Mouse (Mus musculus) T-helper 2 cell (primary cell): ENCODE results near the gene Nqo2.
"Not testable (repeated sequence)": the region's sequence is repeated elsewhere in the genome, so short reads cannot be mapped to it uniquely, and the experiment has no call there.

Source experiments
- in situ Hi-C: fragments of 300-600 bp; cut with MboI, MseI; formaldehyde crosslinking; loops from one replicate; pipeline ENCODE4 v1.15.1; 2025; ENCODE audit warnings: high pct_unique_total_duplicates

Nqo2 gene

GRCm38 (mm10) chr13:33964206-33965046 lies at the start of gene Nqo2:
Nqo2 (plus strand) TSS chr13:33964687.
- in situ Hi-C loops = no loop called here

DNA sequence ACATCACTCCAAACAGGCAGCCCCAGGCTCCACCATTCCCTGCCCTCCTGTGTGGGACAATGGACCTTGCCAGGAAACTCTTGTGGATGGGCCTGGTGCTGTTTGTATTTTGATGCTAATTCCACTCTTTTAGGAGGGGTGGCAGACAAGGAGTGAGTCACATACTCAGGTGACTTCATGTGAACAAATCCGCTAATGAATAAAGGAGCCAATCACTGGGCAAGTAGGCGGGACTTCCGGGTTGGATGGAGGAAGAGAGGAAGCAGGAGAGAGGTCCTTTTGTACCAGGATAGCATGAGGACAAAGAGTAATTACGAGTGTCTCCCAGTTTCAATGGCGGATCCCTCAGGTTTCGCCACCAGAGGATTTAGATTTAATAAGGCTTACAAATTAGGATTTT lies 43.4 kb upstream of the Nqo2 start:
- in situ Hi-C loops = no loop called here

- in situ Hi-C loops = no loop called here
These were observed 42.8 kb upstream of the Nqo2 start for GRCm38 (mm10) chr13:33921699-33922098.

- in situ Hi-C loops = no loop called here
These were observed 34.2 kb upstream of the Nqo2 start for GRCm38 (mm10) chr13:33930281-33930680.

DNA sequence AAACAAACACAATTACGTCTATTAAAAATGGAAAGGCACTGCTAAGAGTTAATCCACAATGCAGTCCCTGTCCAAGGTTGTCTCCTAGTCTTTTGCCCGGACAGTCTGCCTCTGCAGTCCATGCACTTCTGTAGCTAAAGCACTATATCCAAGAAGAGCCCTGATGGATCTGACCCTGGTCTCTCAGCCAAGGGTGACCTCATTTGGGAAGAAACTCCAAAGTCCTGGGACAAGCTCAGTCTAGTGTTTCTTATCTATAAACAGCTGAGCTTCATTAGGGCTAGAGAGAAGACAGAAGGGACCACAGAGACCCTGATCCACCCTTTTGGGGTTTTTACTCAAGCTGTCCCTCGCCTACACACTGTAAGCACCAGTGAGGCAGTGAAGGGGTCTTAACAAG lies 33.6 kb upstream of the Nqo2 start:
- in situ Hi-C loops = no loop called here

DNA sequence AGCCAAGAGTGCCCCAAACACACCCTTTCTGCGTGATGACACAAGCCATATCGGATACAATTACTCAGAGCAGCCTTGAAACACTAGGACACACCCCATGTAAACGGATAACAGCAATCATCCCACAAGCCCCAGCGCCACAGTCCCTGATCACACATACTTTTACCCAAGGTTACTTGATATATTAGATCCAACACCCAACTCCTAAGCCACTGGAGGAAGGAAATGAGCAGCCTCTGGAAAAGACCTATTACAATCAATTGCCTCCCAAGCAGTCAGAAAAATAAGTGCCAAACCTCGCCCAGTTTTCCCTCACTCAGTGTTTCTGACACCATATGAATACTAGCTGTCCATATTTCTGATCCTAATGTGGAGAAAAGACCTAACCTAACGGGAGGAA lies 29.7 kb upstream of the Nqo2 start:
- in situ Hi-C loops = no loop called here

DNA sequence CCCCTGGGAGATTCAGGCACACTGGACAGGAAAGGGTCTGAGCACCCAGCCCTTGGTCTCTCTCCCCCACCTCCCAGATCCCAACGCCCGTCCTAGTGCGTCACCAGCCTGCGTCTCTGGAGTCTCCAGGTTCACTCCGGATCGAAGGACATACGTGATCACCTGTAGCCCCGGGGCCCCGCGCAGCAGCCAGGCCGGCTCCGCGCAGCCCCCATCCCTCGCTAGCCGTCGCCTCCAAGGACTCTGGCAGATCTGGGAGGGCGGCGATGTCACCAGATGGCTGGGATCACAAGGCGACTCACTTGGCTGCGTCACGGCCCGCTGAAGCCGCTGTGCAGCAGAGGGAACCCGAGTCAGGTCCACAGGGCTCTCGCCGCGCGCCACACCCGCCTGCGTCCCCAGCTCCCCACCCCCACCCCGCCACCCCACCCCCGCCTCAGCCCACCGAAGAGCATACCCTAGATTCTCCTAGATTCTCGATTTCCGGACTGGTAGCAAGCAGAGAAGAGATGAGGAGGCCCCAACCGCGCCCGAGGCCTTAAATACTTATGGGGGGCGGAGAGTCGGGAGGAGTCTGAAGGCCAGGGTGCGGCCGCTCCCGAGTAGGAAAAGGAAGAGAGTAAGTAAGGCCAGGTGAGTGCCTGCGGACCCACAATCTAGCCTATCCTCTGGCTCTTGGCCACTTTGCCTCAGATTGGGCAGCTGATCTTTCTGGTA lies 28.9 kb upstream of the Nqo2 start:
- in situ Hi-C loops = no loop called here

DNA sequence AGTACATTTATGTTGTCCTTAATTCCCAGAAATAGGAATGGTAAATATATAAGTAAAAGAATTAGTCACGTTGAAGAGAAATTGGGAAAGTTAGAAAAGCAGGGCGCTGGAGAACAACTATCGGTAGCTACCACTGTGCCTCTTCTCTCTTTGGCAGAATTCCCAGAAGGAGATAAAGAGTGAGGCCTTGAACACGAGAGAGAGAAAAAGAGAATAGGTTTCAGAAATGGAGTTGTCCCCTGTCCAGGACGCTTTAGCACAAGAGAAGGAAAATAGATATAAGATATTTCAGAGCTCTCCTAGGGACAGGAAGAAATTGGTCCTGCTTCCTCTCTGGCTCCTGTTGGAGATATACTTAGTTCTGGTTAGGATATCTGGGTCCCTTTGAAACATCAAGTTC lies 27.3 kb upstream of the Nqo2 start:
- in situ Hi-C loops = no loop called here

- in situ Hi-C loops = not testable (repeated sequence)
These were observed 26.9 kb upstream of the Nqo2 start for GRCm38 (mm10) chr13:33937587-33937986.

GRCm38 (mm10) chr13:33941288-33941808 lies 23.1 kb upstream of the Nqo2 start:
- in situ Hi-C loops = no loop called here

DNA sequence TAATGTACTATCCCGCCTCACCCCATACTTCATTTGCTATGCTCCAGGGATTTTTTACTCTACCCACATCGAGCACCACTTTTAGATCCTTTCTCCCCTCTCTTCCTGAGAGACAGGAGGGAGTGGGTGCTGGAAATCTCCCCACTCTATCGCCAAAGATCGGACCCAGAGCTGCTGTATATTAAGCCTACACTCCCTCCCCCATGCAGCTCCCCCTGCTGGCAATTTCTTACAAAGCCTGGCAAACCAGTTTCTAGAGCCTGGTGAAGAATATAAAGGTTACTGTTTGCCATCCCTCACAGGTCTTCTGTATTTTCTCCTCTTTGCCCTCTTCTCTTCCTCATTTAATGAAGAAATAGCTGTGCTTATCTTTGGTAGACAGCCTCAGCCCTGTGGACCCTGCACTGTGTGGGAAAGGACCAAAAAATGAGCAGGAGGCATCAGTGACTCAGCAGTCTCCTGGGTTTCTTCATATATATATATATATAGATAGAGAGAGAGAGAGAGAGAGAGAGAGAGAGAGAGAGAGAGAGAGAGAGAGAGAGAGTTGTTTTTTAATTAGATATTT lies 22.2 kb upstream of the Nqo2 start:
- in situ Hi-C loops = no loop called here

GRCm38 (mm10) chr13:33951308-33952074 lies 13.0 kb upstream of the Nqo2 start:
- in situ Hi-C loops = loop anchor here (5.0 to 10.0 kb wide), 2 partner anchors 46 to 203 kb away; no protein-coding TSS in a partner anchor

DNA sequence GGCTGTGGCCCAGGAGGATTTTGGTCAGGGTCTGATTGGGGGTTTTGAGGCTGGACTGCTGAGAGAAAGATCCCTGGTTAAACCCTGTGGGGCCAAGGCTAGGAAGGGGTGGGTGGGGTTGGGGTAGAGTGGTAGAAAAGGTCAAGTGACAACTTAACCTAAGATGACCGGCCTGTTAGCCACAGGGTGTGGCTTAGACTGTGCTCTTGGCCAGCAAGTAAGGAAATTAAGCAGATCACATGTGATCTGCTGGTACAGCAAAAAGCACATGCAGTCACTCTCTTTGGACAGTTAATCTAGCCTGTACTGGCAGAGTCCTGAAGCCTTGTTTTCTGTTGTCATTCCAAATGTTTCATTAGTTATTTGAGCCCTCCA lies 12.4 kb upstream of the Nqo2 start:
- in situ Hi-C loops = loop anchor here (5.0 to 10.0 kb wide), 2 partner anchors 45 to 203 kb away; no protein-coding TSS in a partner anchor

- in situ Hi-C loops = loop anchor here (5.0 to 10.0 kb wide), 2 partner anchors 44 to 202 kb away; no protein-coding TSS in a partner anchor
These were observed 11.5 kb upstream of the Nqo2 start for GRCm38 (mm10) chr13:33952947-33953346.

DNA sequence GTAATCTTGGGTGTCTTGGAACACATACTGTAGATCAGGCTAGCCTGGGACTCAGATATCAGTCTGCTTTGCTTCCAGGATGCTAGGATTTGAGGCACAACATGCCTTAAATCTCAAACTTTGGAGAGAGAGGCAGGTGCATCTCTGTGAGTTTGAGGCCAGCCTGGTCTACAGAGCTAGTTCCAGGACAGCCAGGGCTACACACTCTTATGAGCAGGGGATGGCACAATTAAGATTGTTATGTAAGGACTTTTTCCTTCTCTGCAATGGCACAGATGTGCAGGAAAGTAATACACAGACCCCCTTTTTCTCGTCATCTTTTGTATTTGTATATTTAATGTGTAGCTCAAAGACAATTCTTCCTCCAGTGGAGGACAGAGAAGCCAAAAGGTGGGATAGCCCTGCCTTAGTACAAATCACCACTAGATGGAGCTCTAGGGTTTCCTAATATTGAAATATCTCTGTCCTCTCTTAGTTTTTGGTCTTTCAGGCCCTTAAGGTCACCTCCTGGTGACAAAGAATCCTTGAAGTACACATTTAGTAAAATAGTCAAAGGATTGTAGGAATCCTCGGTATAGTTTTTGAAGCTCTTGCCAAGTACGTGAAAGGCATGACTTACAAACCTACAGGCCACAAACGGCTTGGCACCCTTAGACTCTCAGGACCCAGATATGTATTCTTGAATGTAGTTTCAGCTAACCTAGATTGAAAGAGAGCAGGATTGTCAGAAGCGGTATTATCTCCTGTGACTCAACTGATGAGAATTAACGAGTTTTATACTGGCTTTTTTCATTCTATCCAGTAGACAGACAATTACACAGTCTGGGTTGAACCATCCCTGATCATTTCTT lies 7.7 kb upstream of the Nqo2 start:
- in situ Hi-C loops = loop anchor here (10.0 kb wide), 1 partner anchor 198 kb away; no protein-coding TSS in a partner anchor

DNA sequence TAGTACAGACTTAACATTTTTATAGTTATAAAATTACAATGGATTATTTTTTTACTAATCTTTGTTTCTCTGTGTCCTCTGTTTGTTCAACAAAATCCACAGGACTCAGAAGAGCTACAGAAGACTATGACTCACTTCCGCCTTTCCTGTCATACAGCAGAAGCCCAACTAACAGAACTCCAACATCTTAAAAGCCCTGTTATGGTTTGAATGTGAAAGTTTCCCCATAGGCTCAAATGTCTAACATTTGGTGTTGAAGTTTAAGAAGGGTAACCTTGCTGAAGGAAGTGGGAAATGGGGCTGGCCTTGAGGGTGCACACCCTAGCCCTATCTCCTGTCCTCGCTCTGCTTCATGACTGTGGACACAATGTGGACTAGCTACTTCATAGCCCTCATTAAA lies 4.7 kb upstream of the Nqo2 start:
- in situ Hi-C loops = loop anchor here (10.0 kb wide), 1 partner anchor 195 kb away; no protein-coding TSS in a partner anchor

- in situ Hi-C loops = no loop called here
These were observed 853 bp downstream of the Nqo2 start for GRCm38 (mm10) chr13:33965056-33966024.

DNA sequence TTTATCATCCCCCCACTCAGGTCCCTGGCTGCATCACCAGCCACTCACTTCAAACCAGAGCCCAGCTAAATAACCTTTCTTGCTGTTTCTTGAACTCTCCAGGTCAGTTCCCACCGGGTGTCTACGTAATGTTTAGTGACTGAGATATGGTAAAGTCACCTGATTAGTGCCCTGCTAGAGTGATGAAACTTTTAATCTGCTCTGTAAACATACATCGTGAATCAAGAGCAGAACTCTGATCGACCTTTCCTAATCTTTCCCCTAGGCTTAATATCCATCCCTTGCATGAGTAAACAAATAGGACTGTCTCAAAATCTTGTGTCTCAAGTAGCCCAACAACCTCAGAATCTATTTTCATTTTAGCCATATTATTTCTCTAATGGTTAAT lies 1.5 kb downstream of the Nqo2 start:
- in situ Hi-C loops = no loop called here

DNA sequence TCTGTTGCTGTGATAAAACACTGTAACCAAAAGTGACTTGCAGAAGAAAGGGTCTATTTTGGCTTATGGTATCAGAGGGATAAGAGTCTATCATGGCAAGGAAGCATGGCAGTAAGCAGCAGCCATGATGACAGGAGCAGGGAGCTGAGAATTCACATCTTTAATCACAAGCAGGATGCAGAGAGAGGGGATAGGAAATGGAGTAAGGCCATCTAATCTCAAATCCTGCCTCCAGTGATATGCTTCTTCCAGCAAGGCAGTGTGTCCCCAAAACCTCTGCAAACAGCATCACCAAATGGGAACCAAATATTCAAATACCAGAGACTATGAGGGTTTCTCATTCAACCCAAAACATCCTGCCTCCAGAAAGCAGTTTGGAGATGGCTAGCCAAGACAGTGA lies 2.1 kb downstream of the Nqo2 start:
- in situ Hi-C loops = no loop called here
